Mouse (Mus musculus) hindbrain, embryonic 13.5 days (tissue): ENCODE results near the gene Caly. TPM values are rescaled to one million over a fixed set of nuclear protein-coding genes. Genes with fewer than 3 reads are reported as not detected.

Experiments used
- ATAC-seq: fragments of 200-750 bp; cut with Nextera tagmentation; 2 replicates; pipeline ENCODE4 v1.8.0; 2017; ENCODE audit warnings: moderate TSS enrichment; ENCODE audit not compliant: low FRiP score
- H3K27ac ChIP-seq: fragments of 300-500 bp; sonication (generic); 2 replicates; pipeline ENCODE4 v1.5.1; 2015; ENCODE audit warnings: inconsistent platforms, mild to moderate bottlenecking, moderate library complexity
- H3K27me3 ChIP-seq: fragments of 300-500 bp; sonication (generic); 2 replicates; pipeline ENCODE4 v1.6.1; 2015; ENCODE audit warnings: mild to moderate bottlenecking, inconsistent platforms
- H3K36me3 ChIP-seq: fragments of 300-500 bp; sonication (generic); 2 replicates; pipeline ENCODE4 v1.6.1; 2015; ENCODE audit warnings: mild to moderate bottlenecking, inconsistent platforms
- H3K4me1 ChIP-seq: fragments of 300-500 bp; sonication (generic); replicated peaks from 2 replicates; pipeline ENCODE4 v1.6.1; 2015; ENCODE audit warnings: inconsistent platforms
- H3K4me2 ChIP-seq: fragments of 300-500 bp; sonication (generic); 2 replicates; pipeline ENCODE4 v1.6.1; 2015; ENCODE audit warnings: inconsistent platforms, mild to moderate bottlenecking, moderate library complexity
- H3K4me3 ChIP-seq: fragments of 300-500 bp; sonication (generic); 2 replicates; pipeline ENCODE4 v1.5.1; 2015; ENCODE audit warnings: mild to moderate bottlenecking, inconsistent platforms
- H3K9ac ChIP-seq: fragments of 300-500 bp; sonication (generic); 2 replicates; pipeline ENCODE4 v1.6.1; 2015; ENCODE audit warnings: mild to moderate bottlenecking, inconsistent platforms
- H3K9me3 ChIP-seq: fragments of 300-500 bp; sonication (generic); 2 replicates; pipeline ENCODE4 v1.6.1; 2016; ENCODE audit warnings: inconsistent platforms
- WGBS: fragments of 180-500 bp; shearing (Covaris S2); methylation state at CpG from one replicate; pipeline ENCODE4 v1.1.7; 2015; 5-methylcytosine and 5-hydroxymethylcytosine counted together
- polyA plus RNA-seq: library from polyadenylated mRNA; unstranded; fragments of >200 nt; fragmentation: Nextera tagmentation; extraction: Ambion mirVana; gene quantifications from 2 replicates; pipeline ENCODE4 v1.2.1, GENCODE M21; 2015

Gene Caly
- polyA plus RNA-seq, 1 experiment from 2014 or later = 105 TPM

DNA sequence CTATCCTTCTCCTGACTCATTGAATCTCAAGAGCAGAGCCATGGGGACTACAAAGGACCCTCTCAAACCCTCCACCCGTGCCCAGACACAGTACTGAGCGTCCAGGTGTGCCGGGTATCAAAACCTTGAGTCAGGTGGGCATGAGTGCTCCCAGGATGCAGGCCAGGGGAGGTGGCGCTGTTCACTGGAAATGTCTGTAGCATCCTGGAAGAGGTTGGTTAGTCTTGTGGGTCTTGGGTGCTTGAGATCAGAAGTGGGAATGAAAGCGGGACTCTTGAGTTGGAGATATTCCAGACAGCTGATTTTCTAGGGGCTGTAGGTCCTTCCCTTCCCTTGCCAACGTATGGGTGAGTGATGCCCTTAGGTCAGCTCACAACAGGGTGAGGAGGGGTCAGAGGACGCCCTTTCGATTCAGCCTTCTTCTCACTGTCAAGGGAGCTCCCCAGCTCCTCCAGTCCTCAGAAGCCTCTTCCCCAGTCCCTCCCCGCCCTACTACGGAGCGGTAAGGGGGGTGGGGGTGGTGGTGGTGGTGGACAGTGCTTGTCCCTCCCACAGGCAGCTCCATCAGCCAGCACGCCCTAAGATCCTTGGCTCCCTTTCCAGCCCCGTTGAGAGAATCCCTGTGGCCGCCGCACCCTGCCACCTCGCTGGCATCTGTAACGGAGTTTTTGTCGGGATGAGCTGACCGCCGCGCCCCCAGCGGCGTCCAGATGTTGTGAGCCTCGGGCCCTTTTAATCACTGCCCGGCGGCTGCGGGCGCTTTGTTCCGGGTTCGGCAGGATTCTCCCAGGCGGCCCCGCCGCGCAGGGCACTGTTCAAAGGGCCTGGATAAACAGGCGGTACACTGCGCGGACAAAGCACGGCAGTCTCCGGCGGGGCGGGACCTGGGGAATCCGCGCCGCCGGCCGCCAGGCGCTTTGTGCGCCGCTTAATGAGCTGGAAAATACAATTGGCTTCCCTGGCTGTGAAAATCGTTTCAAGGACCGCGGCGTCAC, 24.6 kb downstream of the Caly start:
- H3K4me2 ChIP-seq = peak overlapping the region; percentile 74
- H3K9me3 ChIP-seq = no peaks in the 10 kb centered on the region
- ATAC-seq = peak; percentile 74
- WGBS = 2% methylated on average over 53 of the region's 53 CpGs
- no peaks in the 10 kb centered on the region for H3K36me3 ChIP-seq
- peak overlapping the region; percentile 96 for H3K27ac ChIP-seq
- H3K27me3 ChIP-seq = peaks cover 26% of the 10 kb centered on the region
- H3K4me3 ChIP-seq = peak overlapping the region; percentile 51
- H3K9ac ChIP-seq = peak overlapping the region; percentile 85
- peaks cover 64% of the 10 kb centered on the region for H3K4me1 ChIP-seq

DNA sequence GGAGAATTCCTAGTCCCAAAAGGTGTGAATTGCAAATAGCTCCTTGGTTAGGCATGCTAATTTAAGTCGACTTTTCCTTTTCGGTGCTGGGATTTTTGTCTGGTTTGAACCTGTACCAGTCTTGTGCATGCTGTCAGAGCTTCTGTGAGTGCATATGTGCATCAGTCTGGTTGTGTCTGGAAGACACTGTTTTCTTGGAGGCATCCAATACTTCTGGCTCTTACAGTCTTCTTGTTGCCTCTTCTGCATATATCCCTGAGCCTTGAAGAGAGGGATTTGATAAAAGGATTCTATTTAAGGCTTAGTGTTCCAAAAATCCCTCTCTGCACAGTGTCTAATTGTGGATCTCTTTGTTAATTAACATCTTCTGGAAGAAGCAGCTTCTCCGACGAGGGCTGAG, 28.2 kb downstream of the Caly start:
- no peaks in the 10 kb centered on the region for H3K9me3 ChIP-seq
- no peak overlapping the region for H3K27ac ChIP-seq
- no peak overlapping the region for H3K9ac ChIP-seq
- ATAC-seq = no peak
- H3K4me2 ChIP-seq = no peak overlapping the region
- peaks cover 42% of the 10 kb centered on the region for H3K27me3 ChIP-seq
- H3K4me1 ChIP-seq = peaks cover 47% of the 10 kb centered on the region
- WGBS = 84% methylated on average over 4 of the region's 4 CpGs
- H3K36me3 ChIP-seq = no peaks in the 10 kb centered on the region
- no peak overlapping the region for H3K4me3 ChIP-seq

DNA sequence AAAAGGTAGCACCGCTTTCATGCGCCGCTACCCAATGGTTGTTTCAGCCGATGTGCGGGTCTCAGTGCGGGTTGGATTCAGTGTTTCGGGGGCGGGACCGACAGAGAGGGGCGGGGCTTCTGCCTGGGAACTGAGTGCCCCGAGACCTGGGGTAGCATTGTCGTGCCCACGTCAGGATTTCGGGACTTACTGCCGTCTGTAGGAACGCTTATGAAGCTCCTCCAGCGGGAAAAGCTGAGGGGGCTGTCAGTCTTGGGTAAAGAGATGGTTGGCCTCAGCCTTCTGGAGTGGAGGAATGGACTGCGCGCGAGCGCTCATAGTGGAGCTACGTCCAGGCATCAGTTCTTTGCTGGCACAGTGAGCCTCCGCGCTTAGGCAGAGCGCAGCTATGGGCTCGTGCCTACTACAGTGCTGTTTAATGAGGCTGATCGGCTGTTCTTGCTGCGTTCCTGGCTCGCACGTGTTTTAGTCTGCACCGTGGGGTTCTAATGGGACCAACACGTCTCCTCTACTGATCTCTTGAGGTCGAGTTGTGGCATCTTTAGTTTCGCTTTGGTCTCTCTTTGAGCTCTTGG, 33.1 kb downstream of the Caly start:
- H3K27me3 ChIP-seq = peaks cover 85% of the 10 kb centered on the region

DNA sequence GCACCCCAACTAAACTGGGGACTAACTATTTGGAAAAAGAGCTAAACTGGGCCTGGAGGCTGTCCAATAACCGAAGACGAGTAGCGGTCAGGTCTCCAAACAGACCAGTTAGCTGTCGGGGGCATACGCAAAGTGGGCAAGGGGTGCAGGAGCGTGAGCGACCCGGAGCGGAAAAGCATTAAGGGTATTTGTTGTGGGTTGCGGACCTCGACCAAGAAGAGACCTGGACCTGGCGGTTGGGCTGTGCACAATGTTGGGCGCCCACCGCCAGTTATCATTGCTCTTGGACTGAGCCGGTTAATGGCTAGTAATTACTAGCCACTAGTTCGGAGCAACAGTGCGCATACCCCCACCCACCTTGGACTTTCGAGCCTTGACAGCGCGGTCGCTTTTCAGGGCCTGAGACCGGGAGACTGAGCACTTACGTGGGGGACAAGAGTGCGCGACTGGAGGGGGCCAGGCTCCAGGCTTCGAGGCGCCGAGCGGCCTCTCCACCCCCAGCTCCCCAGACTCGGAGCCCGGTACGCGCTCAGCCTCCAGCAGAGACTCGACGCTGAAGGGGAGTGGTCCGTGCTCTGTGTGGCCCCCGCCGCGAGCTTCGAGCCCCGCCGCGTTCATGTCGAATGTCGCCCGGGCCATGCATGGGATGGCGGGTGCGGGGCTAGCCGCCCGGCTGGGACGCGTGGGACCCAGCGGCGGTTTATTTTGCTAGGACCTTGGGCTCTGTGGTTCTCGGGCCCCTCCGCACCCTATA, 33.8 kb downstream of the Caly start, which contains the start of gene Msx3:
Gene Msx3 (minus strand): TSS at position 729 of the 754 bp plus-strand sequence.
- WGBS = under 1% methylated on average over 55 of the region's 56 CpGs
- H3K4me3 ChIP-seq = peak within 1 kb of the TSS; percentile 56
- H3K4me1 ChIP-seq = peaks cover 47% of the 10 kb centered on the region
- peak; percentile 38 for ATAC-seq
- no peaks in the 10 kb centered on the region for H3K9me3 ChIP-seq
- H3K4me2 ChIP-seq = peak within 1 kb of the TSS; percentile 75
- peaks cover 85% of the 10 kb centered on the region for H3K27me3 ChIP-seq
- peak within 1 kb of the TSS; percentile 74 for H3K9ac ChIP-seq
- peak within 1 kb of the TSS; percentile 71 for H3K27ac ChIP-seq
- H3K36me3 ChIP-seq = no peaks in the 10 kb centered on the region

More for the DNA sequence above, 33.1 kb downstream of the Caly start:
- peak overlapping the region; percentile 74 for H3K9ac ChIP-seq
- peak overlapping the region; percentile 75 for H3K4me2 ChIP-seq
- no peaks in the 10 kb centered on the region for H3K9me3 ChIP-seq
- ATAC-seq = peak; percentile 87
- H3K4me3 ChIP-seq = peak overlapping the region; percentile 56
- H3K36me3 ChIP-seq = no peaks in the 10 kb centered on the region
- H3K27ac ChIP-seq = peak overlapping the region; percentile 71; the same call in 1 of the 2 replicates
- WGBS = under 1% methylated on average over 34 of the region's 34 CpGs
- H3K4me1 ChIP-seq = peaks cover 47% of the 10 kb centered on the region

DNA sequence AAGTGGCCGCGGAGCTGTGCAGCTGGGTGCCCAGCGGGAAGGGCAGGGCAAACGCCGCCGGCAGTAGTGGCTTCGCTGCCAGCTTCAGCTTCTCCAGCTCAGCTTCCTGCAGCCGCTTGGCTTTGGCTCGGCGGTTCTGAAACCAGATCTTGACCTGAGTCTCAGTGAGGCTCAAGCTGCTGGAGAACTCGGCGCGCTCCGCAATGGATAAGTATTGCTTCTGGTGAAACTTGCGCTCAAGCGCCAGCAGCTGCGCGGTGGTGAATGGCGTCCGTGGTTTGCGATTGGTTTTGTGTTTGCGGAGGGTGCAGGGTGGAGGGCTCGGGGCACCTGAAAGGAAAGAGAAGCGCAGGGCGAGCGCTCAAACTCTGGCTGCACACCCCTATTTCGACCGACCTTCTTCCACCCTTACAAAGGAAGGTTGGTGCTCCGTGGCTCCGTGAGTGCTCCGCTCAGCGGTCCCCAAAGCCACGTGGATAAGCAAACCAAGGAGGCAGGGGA, 34.5 kb downstream of the Caly start:
- WGBS = under 1% methylated on average over 33 of the region's 33 CpGs
- peak overlapping the region; percentile 74 for H3K9ac ChIP-seq
- no peaks in the 10 kb centered on the region for H3K9me3 ChIP-seq
- H3K4me1 ChIP-seq = peaks cover 47% of the 10 kb centered on the region
- 0 out of 2 replicates have a peak overlapping the region, but pooled peaks have one; percentile 6 for H3K27ac ChIP-seq
- ATAC-seq = no peak
- H3K36me3 ChIP-seq = no peaks in the 10 kb centered on the region
- H3K4me3 ChIP-seq = peak overlapping the region; percentile 56
- H3K27me3 ChIP-seq = peaks cover 81% of the 10 kb centered on the region
- peak overlapping the region; percentile 75 for H3K4me2 ChIP-seq

- Histone ChIP-seq H3K4me3 (no peak overlapping the region), H3K27ac (no peak overlapping the region), H3K9me3 (no peaks in the 10 kb centered on the region), H3K4me1 (peaks cover 38% of the 10 kb centered on the region), H3K36me3 (peaks cover 7% of the 10 kb centered on the region), H3K4me2 (no peak overlapping the region), H3K9ac (no peak overlapping the region), H3K27me3 (peaks cover 60% of the 10 kb centered on the region)
- ATAC-seq = no peak
- 85% methylated on average over 4 of the region's 4 CpGs for WGBS
These were observed 36.8 kb downstream of the Caly start for GRCm38 (mm10) chr7:140045546-140045945.

DNA sequence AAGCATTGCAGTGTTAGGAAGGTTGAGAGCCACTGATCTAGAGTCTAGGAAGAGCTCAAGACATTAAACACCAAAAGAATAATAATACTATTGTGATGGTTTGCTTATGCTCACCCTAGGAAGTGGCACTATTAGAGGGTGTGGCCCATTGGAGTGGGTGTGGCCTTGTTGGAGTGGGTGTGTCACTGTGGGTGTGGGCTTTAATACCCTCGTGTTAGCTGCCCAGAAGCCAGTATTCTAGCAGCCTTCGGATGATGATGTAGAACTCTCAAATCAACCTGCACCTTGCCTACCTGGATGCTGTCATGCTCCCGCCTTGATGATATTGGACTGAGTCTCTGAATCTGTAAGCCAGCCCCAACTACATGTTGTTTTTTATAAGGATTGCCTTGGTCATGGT, 39.6 kb downstream of the Caly start:
- Histone ChIP-seq H3K36me3 (peaks cover 22% of the 10 kb centered on the region), H3K9ac (no peak overlapping the region), H3K9me3 (no peaks in the 10 kb centered on the region), H3K4me3 (no peak overlapping the region), H3K27me3 (peaks cover 32% of the 10 kb centered on the region), H3K4me2 (no peak overlapping the region), H3K27ac (no peak overlapping the region), H3K4me1 (peaks cover 14% of the 10 kb centered on the region)
- ATAC-seq = no peak
- 72% methylated on average over 3 of the region's 3 CpGs for WGBS

- Histone ChIP-seq H3K9me3 (no peaks in the 10 kb centered on the region), H3K4me1 (peaks cover 27% of the 10 kb centered on the region), H3K4me3 (peak overlapping the region; percentile 89), H3K9ac (peak overlapping the region; percentile 92), H3K36me3 (peaks cover 41% of the 10 kb centered on the region), H3K4me2 (peak overlapping the region; percentile 86), H3K27me3 (no peaks in the 10 kb centered on the region), H3K27ac (no peak overlapping the region)
- WGBS = 51% methylated on average over 3 of the region's 3 CpGs
- ATAC-seq = peak; percentile 8
These were observed 45.2 kb downstream of the Caly start for GRCm38 (mm10) chr7:140037171-140037555.

DNA sequence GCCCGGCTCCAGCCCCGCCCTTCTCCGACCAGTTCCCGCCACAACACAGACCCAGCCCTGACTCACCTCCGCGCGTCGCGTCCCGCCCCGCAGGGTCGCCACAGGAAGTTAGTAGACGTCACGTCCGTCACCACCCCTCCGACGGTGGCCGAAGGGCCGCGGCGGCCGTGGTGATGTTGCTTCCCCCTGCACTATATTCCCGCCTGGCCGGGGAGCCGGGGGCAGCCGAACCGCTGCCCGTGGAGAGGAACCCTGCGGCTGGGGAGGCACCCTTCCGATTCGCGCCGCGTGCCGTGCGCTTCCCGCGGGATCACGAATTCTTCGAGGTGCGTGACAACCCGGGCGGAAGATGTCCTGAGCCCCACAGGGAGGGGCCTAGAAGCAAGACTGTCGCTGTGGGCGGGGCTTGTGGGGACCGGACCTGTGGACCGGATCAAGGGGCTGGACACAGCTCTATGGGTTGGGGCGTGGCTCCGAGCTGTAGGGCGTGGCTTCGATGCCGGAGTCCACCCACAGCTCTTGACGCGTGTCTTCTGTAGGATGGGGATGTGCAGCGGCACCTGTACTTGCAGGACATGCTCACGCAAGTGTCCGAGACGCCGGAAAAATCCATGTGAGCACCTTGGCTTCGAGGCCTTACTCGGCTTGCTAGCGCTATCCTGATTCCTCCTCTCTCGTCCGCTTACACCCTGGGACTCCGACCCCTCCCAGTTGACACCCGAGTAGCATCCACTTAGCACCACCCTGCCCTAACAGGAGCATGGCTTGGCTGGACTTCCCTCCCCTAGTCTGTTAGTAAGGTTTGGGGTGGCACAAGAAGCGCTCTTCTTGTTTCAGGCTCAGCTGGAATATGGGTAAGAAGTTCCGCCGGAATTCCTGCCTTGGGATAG, 45.8 kb downstream of the Caly start, which contains the start of the genes Zfp511 and Tubgcp2:
Gene Zfp511 (plus strand): TSS at position 111 of the 890 bp plus-strand sequence.
Gene Tubgcp2 (minus strand): TSS at position 389 of the 890 bp plus-strand sequence.
- peaks cover 47% of the 10 kb centered on the region for H3K36me3 ChIP-seq
- H3K27ac ChIP-seq = peak within 1 kb of the TSS; percentile 92
- peak within 1 kb of the TSS; percentile 89 for H3K4me3 ChIP-seq
- ATAC-seq = peak; percentile 97
- H3K9me3 ChIP-seq = no peaks in the 10 kb centered on the region
- 2% methylated on average over 69 of the region's 69 CpGs for WGBS
- peak within 1 kb of the TSS; percentile 92 for H3K9ac ChIP-seq
- H3K27me3 ChIP-seq = no peaks in the 10 kb centered on the region
- H3K4me2 ChIP-seq = peak within 1 kb of the TSS; percentile 86
- H3K4me1 ChIP-seq = peaks cover 27% of the 10 kb centered on the region

DNA sequence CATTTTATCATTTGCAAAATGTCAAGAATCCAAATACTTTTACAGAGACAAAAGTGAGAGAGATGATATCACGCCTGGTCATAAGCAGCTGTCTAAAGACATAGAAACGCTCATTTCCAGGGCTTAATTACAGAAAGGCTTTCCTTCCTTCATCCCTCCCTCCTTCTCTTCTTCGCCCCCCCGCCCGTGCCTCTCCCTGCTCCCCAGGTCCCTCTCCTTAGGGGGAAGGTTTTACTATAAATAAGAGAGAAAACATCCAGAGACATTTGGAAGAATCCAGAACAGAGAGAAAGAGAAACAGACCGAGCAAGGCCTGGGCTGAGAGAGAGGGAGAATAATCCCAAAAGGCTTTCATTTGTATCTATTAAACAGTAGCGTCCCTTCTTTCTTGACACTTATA, 46.9 kb downstream of the Caly start:
- peak overlapping the region; percentile 86 for H3K4me2 ChIP-seq
- H3K4me1 ChIP-seq = peaks cover 27% of the 10 kb centered on the region
- peak overlapping the region; percentile 89 for H3K4me3 ChIP-seq
- peak overlapping the region; percentile 92 for H3K9ac ChIP-seq
- 20% methylated on average over 7 of the region's 7 CpGs for WGBS
- peaks cover 49% of the 10 kb centered on the region for H3K36me3 ChIP-seq
- no peaks in the 10 kb centered on the region for H3K9me3 ChIP-seq
- no peaks in the 10 kb centered on the region for H3K27me3 ChIP-seq
- no peak for ATAC-seq
- no peak overlapping the region; the same call in 1 of the 2 replicates for H3K27ac ChIP-seq

DNA sequence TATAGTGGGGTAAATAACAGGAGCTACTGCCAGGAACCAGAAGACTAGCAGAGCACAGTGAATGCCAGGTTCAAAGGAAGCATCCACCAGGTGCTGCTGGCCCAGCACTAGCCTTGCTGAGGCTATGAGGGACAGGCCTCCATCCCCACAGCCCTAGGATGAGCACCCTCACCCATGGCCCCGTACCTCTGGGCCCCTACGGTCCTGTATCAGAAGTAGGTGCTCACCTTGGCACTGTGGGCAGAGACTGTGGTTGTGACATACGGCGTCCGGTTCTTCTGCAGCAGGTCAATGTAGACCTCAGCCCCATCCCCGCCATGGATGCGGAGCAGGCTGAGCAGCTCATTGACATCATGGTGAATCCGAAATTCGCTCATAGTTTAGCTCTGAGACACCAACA, 49.0 kb downstream of the Caly start:
- Histone ChIP-seq H3K27ac (no peak overlapping the region), H3K4me1 (peaks cover 27% of the 10 kb centered on the region), H3K4me2 (no peak overlapping the region), H3K36me3 (peaks cover 56% of the 10 kb centered on the region), H3K4me3 (no peak overlapping the region), H3K9ac (no peak overlapping the region), H3K27me3 (no peaks in the 10 kb centered on the region), H3K9me3 (no peaks in the 10 kb centered on the region)
- ATAC-seq = no peak
- WGBS = 98% methylated on average over 9 of the region's 9 CpGs
